Mouse (Mus musculus): ENCODE data around the gene Coa5. TPM values are rescaled to one million over a fixed set of nuclear protein-coding genes. Genes with fewer than 3 reads are reported as not detected.
A peak's percentile ranks its signal among the peaks of the same experiment; 100 is the strongest.

The Coa5 gene
- 48.8 and 48.9 TPM in 2 replicates for polyA plus RNA-seq (2015; fragmentation: Nextera tagmentation; extraction: Ambion mirVana)

GRCm38 (mm10) chr1:37429366-37430296, at the start of gene Coa5, which contains the start of gene Unc50:
Gene Coa5 (minus strand): TSS chr1:37430103.
Gene Unc50 (plus strand): TSS chr1:37430139.
- Histone ChIP-seq H3K27me3 (no peaks in the 10 kb centered on the region), H3K4me2 (peak within 1 kb of the TSS; percentile 89), H3K27ac (peak within 1 kb of the TSS; percentile 80), H3K36me3 (peaks cover 59% of the 10 kb centered on the region), H3K9ac (peak within 1 kb of the TSS; percentile 88), H3K9me3 (replicated peaks) (no peaks in the 10 kb centered on the region), H3K4me3 (replicated peaks) (peak within 1 kb of the TSS; percentile 97), H3K4me1 (peaks cover 21% of the 10 kb centered on the region)
- peak; percentile 98 for ATAC-seq (replicated peaks; ENCODE audit: low FRiP score)
- 3% methylated on average over 57 of the region's 57 CpGs for WGBS

- Histone ChIP-seq H3K36me3 (no peaks in the 10 kb centered on the region), H3K4me1 (no peaks in the 10 kb centered on the region), H3K9ac (no peak overlapping the region), H3K4me2 (no peak overlapping the region), H3K4me3 (replicated peaks) (no peak overlapping the region), H3K9me3 (replicated peaks) (no peaks in the 10 kb centered on the region), H3K27ac (no peak overlapping the region), H3K27me3 (no peaks in the 10 kb centered on the region)
- 72% methylated on average over 9 of the region's 9 CpGs for WGBS
- ATAC-seq (replicated peaks; ENCODE audit: low FRiP score), result no peak
These were observed 49.2 kb upstream of the Coa5 start for GRCm38 (mm10) chr1:37479074-37479473.

- no peaks in the 10 kb centered on the region for H3K4me1 ChIP-seq
- no peak overlapping the region for H3K9ac ChIP-seq
- WGBS, result 68% methylated on average over 7 of the region's 7 CpGs
- H3K27me3 ChIP-seq, result no peaks in the 10 kb centered on the region
- H3K9me3 ChIP-seq (replicated peaks), result no peaks in the 10 kb centered on the region
- H3K27ac ChIP-seq, result no peak overlapping the region
- no peak for ATAC-seq (replicated peaks; ENCODE audit: low FRiP score)
- no peaks in the 10 kb centered on the region for H3K36me3 ChIP-seq
- no peak overlapping the region for H3K4me2 ChIP-seq
- no peak overlapping the region for H3K4me3 ChIP-seq (replicated peaks)
These were observed 48.5 kb upstream of the Coa5 start for GRCm38 (mm10) chr1:37478416-37478815.

GRCm38 (mm10) chr1:37477928-37478327, 48.0 kb upstream of the Coa5 start:
- no peaks in the 10 kb centered on the region for H3K9me3 ChIP-seq (replicated peaks)
- H3K4me1 ChIP-seq, result no peaks in the 10 kb centered on the region
- no peak for ATAC-seq (replicated peaks; ENCODE audit: low FRiP score)
- H3K36me3 ChIP-seq, result no peaks in the 10 kb centered on the region
- H3K27me3 ChIP-seq, result no peaks in the 10 kb centered on the region
- 58% methylated on average over 5 of the region's 5 CpGs for WGBS
- H3K4me3 ChIP-seq (replicated peaks), result no peak overlapping the region
- H3K4me2 ChIP-seq, result no peak overlapping the region
- no peak overlapping the region for H3K27ac ChIP-seq
- H3K9ac ChIP-seq, result no peak overlapping the region

- Histone ChIP-seq H3K4me3 (replicated peaks) (no peak overlapping the region), H3K9ac (no peak overlapping the region), H3K9me3 (replicated peaks) (no peaks in the 10 kb centered on the region), H3K27ac (no peak overlapping the region), H3K4me2 (no peak overlapping the region), H3K36me3 (no peaks in the 10 kb centered on the region), H3K27me3 (no peaks in the 10 kb centered on the region), H3K4me1 (no peaks in the 10 kb centered on the region)
- 87% methylated on average over 5 of the region's 5 CpGs for WGBS
- no peak for ATAC-seq (replicated peaks; ENCODE audit: low FRiP score)
These were observed 47.3 kb upstream of the Coa5 start for GRCm38 (mm10) chr1:37477250-37477649.

GRCm38 (mm10) chr1:37475312-37475711, 45.4 kb upstream of the Coa5 start:
- no peaks in the 10 kb centered on the region for H3K36me3 ChIP-seq
- WGBS, result 86% methylated on average over 3 of the region's 3 CpGs
- no peak overlapping the region for H3K27ac ChIP-seq
- H3K4me1 ChIP-seq, result no peaks in the 10 kb centered on the region
- ATAC-seq (replicated peaks; ENCODE audit: low FRiP score), result no peak
- H3K27me3 ChIP-seq, result no peaks in the 10 kb centered on the region
- no peak overlapping the region for H3K9ac ChIP-seq
- no peak overlapping the region for H3K4me2 ChIP-seq
- H3K9me3 ChIP-seq (replicated peaks), result no peaks in the 10 kb centered on the region
- no peak overlapping the region for H3K4me3 ChIP-seq (replicated peaks)

- no peak overlapping the region for H3K4me3 ChIP-seq (replicated peaks)
- no peak for ATAC-seq (replicated peaks; ENCODE audit: low FRiP score)
- H3K9ac ChIP-seq, result no peak overlapping the region
- no peaks in the 10 kb centered on the region for H3K4me1 ChIP-seq
- H3K36me3 ChIP-seq, result no peaks in the 10 kb centered on the region
- H3K27me3 ChIP-seq, result no peaks in the 10 kb centered on the region
- H3K4me2 ChIP-seq, result no peak overlapping the region
- 85% methylated on average over 6 of the region's 6 CpGs for WGBS
- H3K27ac ChIP-seq, result no peak overlapping the region
- H3K9me3 ChIP-seq (replicated peaks), result no peaks in the 10 kb centered on the region
These were observed 44.8 kb upstream of the Coa5 start for GRCm38 (mm10) chr1:37474634-37475190.

GRCm38 (mm10) chr1:37474046-37474445, 44.1 kb upstream of the Coa5 start:
- ATAC-seq (replicated peaks; ENCODE audit: low FRiP score), result no peak
- WGBS, result 77% methylated on average over 8 of the region's 8 CpGs
- H3K9ac ChIP-seq, result no peak overlapping the region
- no peak overlapping the region for H3K4me3 ChIP-seq (replicated peaks)
- no peak overlapping the region for H3K27ac ChIP-seq
- no peaks in the 10 kb centered on the region for H3K27me3 ChIP-seq
- no peaks in the 10 kb centered on the region for H3K4me1 ChIP-seq
- H3K4me2 ChIP-seq, result no peak overlapping the region
- no peaks in the 10 kb centered on the region for H3K36me3 ChIP-seq
- H3K9me3 ChIP-seq (replicated peaks), result no peaks in the 10 kb centered on the region

GRCm38 (mm10) chr1:37473251-37473650, 43.3 kb upstream of the Coa5 start:
- H3K4me2 ChIP-seq, result no peak overlapping the region
- no peaks in the 10 kb centered on the region for H3K9me3 ChIP-seq (replicated peaks)
- no peak overlapping the region for H3K9ac ChIP-seq
- no peaks in the 10 kb centered on the region for H3K36me3 ChIP-seq
- H3K27ac ChIP-seq, result no peak overlapping the region
- no peaks in the 10 kb centered on the region for H3K4me1 ChIP-seq
- H3K4me3 ChIP-seq (replicated peaks), result no peak overlapping the region
- no peak for ATAC-seq (replicated peaks; ENCODE audit: low FRiP score)
- H3K27me3 ChIP-seq, result no peaks in the 10 kb centered on the region
- WGBS, result 85% methylated on average over 10 of the region's 10 CpGs

GRCm38 (mm10) chr1:37471179-37472148, 41.6 kb upstream of the Coa5 start:
- H3K36me3 ChIP-seq, result no peaks in the 10 kb centered on the region
- WGBS, result 81% methylated on average over 6 of the region's 6 CpGs
- H3K27ac ChIP-seq, result no peak overlapping the region
- no peak overlapping the region for H3K4me3 ChIP-seq (replicated peaks)
- H3K9me3 ChIP-seq (replicated peaks), result no peaks in the 10 kb centered on the region
- no peak overlapping the region for H3K4me2 ChIP-seq
- no peaks in the 10 kb centered on the region for H3K27me3 ChIP-seq
- no peaks in the 10 kb centered on the region for H3K4me1 ChIP-seq
- ATAC-seq (replicated peaks; ENCODE audit: low FRiP score), result no peak
- no peak overlapping the region for H3K9ac ChIP-seq

GRCm38 (mm10) chr1:37469007-37469406, 39.1 kb upstream of the Coa5 start:
- 88% methylated on average over 5 of the region's 5 CpGs for WGBS
- Histone ChIP-seq H3K4me2 (no peak overlapping the region), H3K4me1 (no peaks in the 10 kb centered on the region), H3K4me3 (replicated peaks) (no peak overlapping the region), H3K9ac (no peak overlapping the region), H3K36me3 (no peaks in the 10 kb centered on the region), H3K27me3 (no peaks in the 10 kb centered on the region), H3K9me3 (replicated peaks) (no peaks in the 10 kb centered on the region), H3K27ac (no peak overlapping the region)
- ATAC-seq (replicated peaks; ENCODE audit: low FRiP score), result no peak
